Mouse (Mus musculus) C2C12 (cell line): ENCODE data around the gene Degs2.

Experiments used
- CTCF ChIP-seq: IDR thresholded peaks from one replicate; pipeline ENCODE4 v1.5.1; 2011; ENCODE audit not compliant: control insufficient read depth, insufficient read depth, insufficient read length
- FOSL1 ChIP-seq: IDR thresholded peaks from one replicate; pipeline ENCODE4 v1.8.0; 2011; ENCODE audit warnings: mild to moderate bottlenecking, low read length; ENCODE audit not compliant: poor library complexity, insufficient read depth, severe bottlenecking
- MAX ChIP-seq: IDR thresholded peaks from one replicate; pipeline ENCODE4 v1.6.1; 2011; ENCODE audit warnings: mild to moderate bottlenecking, control low read depth
- MYOD1 ChIP-seq: IDR thresholded peaks from one replicate; pipeline ENCODE4 v1.6.1; 2011; ENCODE audit warnings: low read depth; ENCODE audit not compliant: control insufficient read depth, insufficient read length
- USF1 ChIP-seq: IDR thresholded peaks from one replicate; pipeline ENCODE4 v1.6.1; 2011; ENCODE audit warnings: low read depth, mild to moderate bottlenecking, control low read depth, moderate library complexity

DNA sequence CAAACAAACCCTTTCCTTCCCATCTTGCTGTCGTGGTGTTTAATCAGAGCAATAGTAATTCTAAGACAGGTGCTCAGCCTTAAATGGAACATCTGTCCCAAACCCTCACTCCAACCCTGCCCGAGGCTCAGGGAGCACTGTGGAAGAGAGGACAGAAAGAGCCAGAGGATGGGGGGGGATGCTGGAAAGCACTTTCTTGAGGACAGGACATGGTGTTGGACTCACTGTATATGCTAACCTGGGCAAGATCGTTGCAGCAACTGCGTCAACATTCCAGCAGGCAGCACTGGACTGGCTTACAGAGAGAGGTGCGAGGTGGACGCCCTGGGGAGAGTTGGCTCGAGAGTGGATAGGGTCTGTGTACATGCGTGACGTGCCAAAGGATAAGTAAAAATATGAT, 47.3 kb upstream of the Degs2 start:
- no peak for TF ChIP-seq FOSL1
- no peak for TF ChIP-seq USF1
- TF ChIP-seq CTCF: no peak
- TF ChIP-seq MAX: no peak
- no peak for TF ChIP-seq MYOD1
